Mouse (Mus musculus): ENCODE data around the gene Olfr56. TPM values are rescaled to one million over a fixed set of nuclear protein-coding genes. Genes with fewer than 3 reads are reported as not detected.

Gene Olfr56
- total RNA-seq, 1 experiment from 2014 or later: 4.8 TPM

Other genes starting within 250 kb of the Olfr56 start
- gene Rack1, start 178.6 kb upstream of the Olfr56 start, total RNA-seq (2017): 1,452 and 1,675 TPM in 2 replicates
- 54.7 and 74.2 TPM in 2 replicates for gene Trim41, start 161.5 kb upstream of the Olfr56 start, total RNA-seq (2017)
- gene Trim7, start 152.7 kb upstream of the Olfr56 start, total RNA-seq (2017): 0.19 and 4.3 TPM in 2 replicates
- gene Gm12184, start 152.2 kb upstream of the Olfr56 start, total RNA-seq (2017): 19.9 and 23.2 TPM in 2 replicates
- 85.2 and 86.7 TPM in 2 replicates for gene Irgm1, start 107.2 kb upstream of the Olfr56 start, total RNA-seq (2017)
- 0.84 and 1.6 TPM in 2 replicates for gene Gm5431, start 76.7 kb upstream of the Olfr56 start, total RNA-seq (2017)
- 18.5 and 32.5 TPM in 2 replicates for gene Psme2b, start 32.7 kb upstream of the Olfr56 start, total RNA-seq (2017)
- gene 9930111J21Rik1, start 509 bp downstream of the Olfr56 start, total RNA-seq (2017): 17.8 and 23.8 TPM in 2 replicates
- gene Gm12185, start 13.3 kb downstream of the Olfr56 start, total RNA-seq (2017): 39.1 and 57.5 TPM in 2 replicates
- 118 TPM in 2 replicates for gene Tgtp1, start 15.3 kb downstream of the Olfr56 start, total RNA-seq (2017)
- 35.6 and 56.0 TPM in 2 replicates for gene 9930111J21Rik2, start 72.4 kb downstream of the Olfr56 start, total RNA-seq (2017)
- 551 and 622 TPM in 2 replicates for gene Tgtp2, start 85.3 kb downstream of the Olfr56 start, total RNA-seq (2017)
- 57.2 and 82.0 TPM in 2 replicates for gene Ifi47, start 97.7 kb downstream of the Olfr56 start, total RNA-seq (2017)
- not detected in 2 replicates for gene Olfr1396, start 136.0 kb downstream of the Olfr56 start, total RNA-seq (2017)
- gene Olfr1395, start 163.4 kb downstream of the Olfr56 start, total RNA-seq (2017): not detected in 2 replicates
- not detected in 2 replicates for gene Olfr1394, start 175.5 kb downstream of the Olfr56 start, total RNA-seq (2017)
- gene Btnl9, start 208.3 kb downstream of the Olfr56 start, total RNA-seq (2017): 6.8 and 8.8 TPM in 2 replicates
- 144 and 155 TPM in 2 replicates for gene Zfp62, start 224.4 kb downstream of the Olfr56 start, total RNA-seq (2017)